Mouse (Mus musculus) intestine, postnatal 0 days (tissue): Measurements from ENCODE around the gene Fscn3. TPM values are rescaled to one million over a fixed set of nuclear protein-coding genes. Genes with fewer than 3 reads are reported as not detected.

ENCODE experiments used
- ATAC-seq: fragments of 200-750 bp; cut with Nextera tagmentation; 2 replicates; pipeline ENCODE4 v1.8.0; 2017; ENCODE audit warnings: mild to moderate bottlenecking, moderate TSS enrichment, moderate library complexity
- H3K27ac ChIP-seq: fragments of 300-500 bp; sonication (generic); 2 replicates; pipeline ENCODE4 v1.5.1; 2014; ENCODE audit warnings: mild to moderate bottlenecking, low read depth, low read length, moderate library complexity
- H3K27me3 ChIP-seq: fragments of 300-500 bp; sonication (generic); replicated peaks from 2 replicates; pipeline ENCODE4 v1.6.1; 2014; ENCODE audit warnings: low read length, mixed read lengths; ENCODE audit not compliant: control insufficient read depth, insufficient read depth
- H3K36me3 ChIP-seq: fragments of 300-500 bp; sonication (generic); 2 replicates; pipeline ENCODE4 v1.6.1; 2014; ENCODE audit warnings: mild to moderate bottlenecking, moderate library complexity; ENCODE audit not compliant: control insufficient read depth, insufficient read depth
- H3K4me1 ChIP-seq: fragments of 300-500 bp; sonication (generic); replicated peaks from 2 replicates; pipeline ENCODE4 v1.6.1; 2014; ENCODE audit warnings: antibody characterized with exemption, low read length, mixed read lengths; ENCODE audit not compliant: control insufficient read depth, insufficient read depth
- H3K4me2 ChIP-seq: fragments of 300-500 bp; sonication (generic); replicated peaks from 2 replicates; pipeline ENCODE4 v1.6.1; 2014; ENCODE audit warnings: low read depth, mild to moderate bottlenecking, moderate library complexity
- H3K4me3 ChIP-seq: fragments of 300-500 bp; sonication (generic); 2 replicates; pipeline ENCODE4 v1.5.1; 2014; ENCODE audit warnings: low read depth, low read length
- H3K9ac ChIP-seq: fragments of 300-500 bp; sonication (generic); 2 replicates; pipeline ENCODE4 v1.6.1; 2014; ENCODE audit warnings: mild to moderate bottlenecking, low read depth, low read length
- H3K9me3 ChIP-seq: fragments of 300-500 bp; sonication (generic); 2 replicates; pipeline ENCODE4 v1.6.1; 2016; ENCODE audit warnings: mixed run types; ENCODE audit not compliant: control insufficient read depth
- CTCF ChIP-seq: sonication (generic); IDR thresholded peaks from 2 replicates; pipeline ENCODE4 v1.5.1; 2016; ENCODE audit warnings: low read depth, mild to moderate bottlenecking, control low read depth, antibody characterized with exemption, moderate library complexity
- WGBS: fragments of 180-500 bp; shearing (Covaris S2); extraction: QIAGEN DNeasy Blood & Tissue Kit; methylation state at CpG from one replicate; pipeline ENCODE4 v1.1.7; 2014; 5-methylcytosine and 5-hydroxymethylcytosine counted together
- polyA plus RNA-seq: library from polyadenylated mRNA; unstranded; fragments of >200 nt; fragmentation: Nextera tagmentation; extraction: Ambion mirVana; gene quantifications from 2 replicates; pipeline ENCODE4 v1.2.1, GENCODE M21; 2015

Fscn3 gene
- polyA plus RNA-seq, 1 experiment from 2014 or later: not detected

GRCm38 (mm10) chr6:28464630-28465029, 37.0 kb downstream of the Fscn3 start:
- ATAC-seq: peak; percentile 85
- peak overlapping the region; percentile 27; the same call in 1 of the 2 replicates for H3K4me2 ChIP-seq
- no peaks in the 10 kb centered on the region for H3K36me3 ChIP-seq
- no peaks in the 10 kb centered on the region for H3K4me1 ChIP-seq
- no peak overlapping the region for H3K27ac ChIP-seq
- no peaks in the 10 kb centered on the region for H3K27me3 ChIP-seq
- H3K9me3 ChIP-seq: no peaks in the 10 kb centered on the region
- WGBS: 10% methylated on average over 6 of the region's 6 CpGs
- TF ChIP-seq CTCF: 0 out of 2 replicates have a peak, but pooled peaks have one; percentile 5
- H3K4me3 ChIP-seq: no peak overlapping the region
- no peak overlapping the region for H3K9ac ChIP-seq

DNA sequence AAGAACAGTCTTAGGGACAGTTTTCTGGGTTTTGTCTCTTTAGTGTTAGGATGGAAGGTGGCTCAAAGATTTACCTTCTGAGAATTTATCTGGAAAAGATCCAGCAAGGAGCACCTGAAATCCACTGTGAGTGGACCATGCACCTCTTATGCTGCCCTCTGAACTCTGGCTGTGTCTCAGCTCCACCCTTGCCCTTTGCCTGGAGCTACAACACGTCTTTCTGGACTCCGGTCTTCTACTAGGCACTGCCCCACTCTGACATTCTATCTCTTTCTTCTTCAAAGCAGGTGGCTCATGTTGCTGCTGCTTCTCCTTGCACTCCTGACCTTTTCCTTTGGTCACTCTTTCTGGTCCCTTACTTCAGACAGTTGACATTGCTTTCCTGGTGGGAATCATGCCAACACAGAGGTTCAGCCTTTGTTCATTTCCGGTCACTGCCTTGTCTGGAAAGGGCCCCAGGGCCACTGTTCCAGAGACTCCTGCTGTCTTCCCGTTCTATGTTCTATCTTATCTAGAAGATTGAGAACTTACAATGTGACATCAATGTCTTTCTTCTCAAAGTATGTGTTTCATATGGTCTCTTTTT, 42.5 kb downstream of the Fscn3 start:
- ATAC-seq: peak; percentile 88
- no peak for TF ChIP-seq CTCF
- WGBS: 31% methylated on average over 4 of the region's 4 CpGs
- Histone ChIP-seq H3K27me3 (no peaks in the 10 kb centered on the region), H3K36me3 (no peaks in the 10 kb centered on the region), H3K4me2 (no peak overlapping the region), H3K9ac (no peak overlapping the region), H3K4me1 (no peaks in the 10 kb centered on the region), H3K4me3 (no peak overlapping the region), H3K27ac (peak overlapping the region; percentile 54; the same call in 1 of the 2 replicates), H3K9me3 (no peaks in the 10 kb centered on the region)

GRCm38 (mm10) chr6:28470621-28471020, 43.0 kb downstream of the Fscn3 start:
- no peak overlapping the region for H3K9ac ChIP-seq
- TF ChIP-seq CTCF: peak; percentile 30
- WGBS: 74% methylated on average over 5 of the region's 5 CpGs

DNA sequence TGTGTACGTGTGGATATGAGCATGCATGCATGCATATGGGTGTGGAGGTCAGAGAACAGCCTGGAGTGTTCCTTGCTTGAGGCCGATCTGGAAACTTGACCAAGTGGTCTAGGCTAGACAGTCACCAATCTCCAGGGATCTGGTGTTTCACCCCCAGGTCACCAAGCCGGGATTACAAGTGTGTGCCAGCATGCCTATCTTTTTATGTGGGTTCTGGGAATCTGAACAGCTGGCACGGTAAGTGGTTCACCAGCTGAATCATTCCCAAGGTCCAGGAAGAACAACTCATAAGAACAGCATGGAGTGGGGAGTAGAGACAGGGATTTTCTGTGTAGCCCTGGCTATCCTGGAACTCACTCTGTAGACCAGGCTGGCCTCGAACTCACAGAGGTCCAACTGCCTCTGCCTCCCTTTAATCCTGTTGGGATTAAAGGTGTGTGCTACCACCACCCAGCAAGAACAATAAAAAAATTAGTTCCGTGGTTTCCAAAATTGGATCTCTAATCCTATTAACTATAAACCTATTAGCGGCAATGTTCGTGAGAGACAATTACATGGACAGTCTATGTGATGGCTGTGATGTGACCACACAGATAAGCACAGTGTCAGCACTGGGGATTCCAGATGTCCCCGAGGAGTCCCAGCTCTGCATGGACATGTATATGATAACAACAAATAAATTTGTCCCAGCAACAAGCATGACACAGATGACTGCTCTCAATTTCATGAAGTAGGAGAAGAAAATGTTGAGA, 43.9 kb downstream of the Fscn3 start:
- whole genome bisulfite sequencing: 87% methylated on average over 9 of the region's 9 CpGs
- Histone ChIP-seq H3K4me2 (no peak overlapping the region), H3K4me3 (no peak overlapping the region), H3K4me1 (no peaks in the 10 kb centered on the region), H3K27me3 (no peaks in the 10 kb centered on the region), H3K36me3 (no peaks in the 10 kb centered on the region), H3K9ac (no peak overlapping the region), H3K27ac (no peak overlapping the region), H3K9me3 (no peaks in the 10 kb centered on the region)
- ATAC-seq: no peak
- TF ChIP-seq CTCF: no peak

More at GRCm38 (mm10) chr6:28470621-28471020, 43.0 kb downstream of the Fscn3 start:
- Histone ChIP-seq H3K4me3 (no peak overlapping the region), H3K4me2 (no peak overlapping the region), H3K4me1 (no peaks in the 10 kb centered on the region), H3K9me3 (no peaks in the 10 kb centered on the region), H3K27ac (peak overlapping the region; percentile 54; the same call in 1 of the 2 replicates), H3K36me3 (no peaks in the 10 kb centered on the region), H3K27me3 (no peaks in the 10 kb centered on the region)
- ATAC-seq: peak; percentile 48

DNA sequence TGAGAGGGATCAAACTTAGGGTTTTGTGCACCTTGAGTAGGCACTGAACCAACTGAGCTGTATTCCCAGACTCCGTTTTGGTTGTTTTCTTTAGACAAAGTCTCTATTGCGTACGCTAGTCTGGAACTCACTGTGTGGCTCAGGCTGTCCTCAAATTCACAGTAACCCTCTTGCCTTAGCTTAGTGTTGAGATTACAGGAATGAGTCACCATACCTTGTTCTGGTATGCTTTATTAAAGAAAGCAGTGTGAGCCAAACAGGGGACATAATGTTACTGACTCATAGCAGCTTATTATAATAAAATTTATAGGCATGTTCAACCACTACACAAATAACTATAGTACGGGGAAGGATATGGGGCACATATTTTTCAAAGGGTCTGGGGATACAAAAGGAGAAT, 46.6 kb downstream of the Fscn3 start:
- no peak for ATAC-seq
- Histone ChIP-seq H3K36me3 (no peaks in the 10 kb centered on the region), H3K4me3 (no peak overlapping the region), H3K4me2 (no peak overlapping the region), H3K27ac (no peak overlapping the region), H3K9me3 (no peaks in the 10 kb centered on the region), H3K27me3 (no peaks in the 10 kb centered on the region), H3K4me1 (0 out of 2 replicates have a peak, but pooled peaks cover 3% of the 10 kb centered on the region), H3K9ac (no peak overlapping the region)
- no peak for TF ChIP-seq CTCF
- 89% methylated on average over 4 of the region's 4 CpGs for WGBS

DNA sequence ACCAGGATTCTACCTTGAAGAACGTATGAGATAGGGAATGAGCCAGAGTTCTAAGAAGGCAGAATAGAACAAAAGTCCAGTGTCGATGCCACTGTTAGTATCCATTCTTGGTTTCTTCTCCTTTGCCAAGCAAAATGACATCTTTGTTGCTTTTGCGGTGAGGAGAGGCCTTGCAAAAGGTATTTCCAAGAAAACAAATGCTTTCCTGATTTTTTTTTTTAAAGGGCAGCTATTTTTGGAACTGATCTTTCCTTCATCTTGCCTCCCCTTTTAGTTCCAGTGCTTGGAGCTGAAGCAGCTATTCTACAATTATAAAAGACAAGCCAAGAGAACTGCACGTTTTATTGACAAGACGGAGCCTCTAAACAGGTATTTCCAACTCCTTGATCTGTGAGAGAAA, 47.2 kb downstream of the Fscn3 start, which contains the start of gene Snd1:
Snd1 (plus strand) TSS at position 301 of the 400 bp plus-strand sequence.
- H3K4me3 ChIP-seq: no peak within 1 kb of the TSS
- no peak for ATAC-seq
- 0 out of 2 replicates have a peak, but pooled peaks cover 4% of the 10 kb centered on the region for H3K4me1 ChIP-seq
- no peak within 1 kb of the TSS for H3K4me2 ChIP-seq
- H3K9ac ChIP-seq: no peak within 1 kb of the TSS
- TF ChIP-seq CTCF: no peak
- no peak within 1 kb of the TSS for H3K27ac ChIP-seq
- no peaks in the 10 kb centered on the region for H3K9me3 ChIP-seq
- 83% methylated on average over 5 of the region's 5 CpGs for WGBS
- H3K36me3 ChIP-seq: no peaks in the 10 kb centered on the region
- H3K27me3 ChIP-seq: no peaks in the 10 kb centered on the region
